Mouse (Mus musculus) intestine, postnatal 0 days (tissue): ENCODE results near the gene Fggy. TPM values are rescaled to one million over a fixed set of nuclear protein-coding genes. Genes with fewer than 3 reads are reported as not detected.

Source experiments
- ATAC-seq: fragments of 200-750 bp; cut with Nextera tagmentation; 2 replicates; pipeline ENCODE4 v1.8.0; 2017; ENCODE audit warnings: mild to moderate bottlenecking, moderate TSS enrichment, moderate library complexity
- H3K27ac ChIP-seq: fragments of 300-500 bp; sonication (generic); 2 replicates; pipeline ENCODE4 v1.5.1; 2014; ENCODE audit warnings: mild to moderate bottlenecking, low read depth, low read length, moderate library complexity
- H3K27me3 ChIP-seq: fragments of 300-500 bp; sonication (generic); replicated peaks from 2 replicates; pipeline ENCODE4 v1.6.1; 2014; ENCODE audit warnings: low read length, mixed read lengths; ENCODE audit not compliant: control insufficient read depth, insufficient read depth
- H3K36me3 ChIP-seq: fragments of 300-500 bp; sonication (generic); 2 replicates; pipeline ENCODE4 v1.6.1; 2014; ENCODE audit warnings: mild to moderate bottlenecking, moderate library complexity; ENCODE audit not compliant: control insufficient read depth, insufficient read depth
- H3K4me1 ChIP-seq: fragments of 300-500 bp; sonication (generic); replicated peaks from 2 replicates; pipeline ENCODE4 v1.6.1; 2014; ENCODE audit warnings: antibody characterized with exemption, low read length, mixed read lengths; ENCODE audit not compliant: control insufficient read depth, insufficient read depth
- H3K4me2 ChIP-seq: fragments of 300-500 bp; sonication (generic); replicated peaks from 2 replicates; pipeline ENCODE4 v1.6.1; 2014; ENCODE audit warnings: low read depth, mild to moderate bottlenecking, moderate library complexity
- H3K4me3 ChIP-seq: fragments of 300-500 bp; sonication (generic); 2 replicates; pipeline ENCODE4 v1.5.1; 2014; ENCODE audit warnings: low read depth, low read length
- H3K9ac ChIP-seq: fragments of 300-500 bp; sonication (generic); 2 replicates; pipeline ENCODE4 v1.6.1; 2014; ENCODE audit warnings: mild to moderate bottlenecking, low read depth, low read length
- H3K9me3 ChIP-seq: fragments of 300-500 bp; sonication (generic); 2 replicates; pipeline ENCODE4 v1.6.1; 2016; ENCODE audit warnings: mixed run types; ENCODE audit not compliant: control insufficient read depth
- CTCF ChIP-seq: sonication (generic); IDR thresholded peaks from 2 replicates; pipeline ENCODE4 v1.5.1; 2016; ENCODE audit warnings: low read depth, mild to moderate bottlenecking, control low read depth, antibody characterized with exemption, moderate library complexity
- WGBS: fragments of 180-500 bp; shearing (Covaris S2); extraction: QIAGEN DNeasy Blood & Tissue Kit; methylation state at CpG from one replicate; pipeline ENCODE4 v1.1.7; 2014; 5-methylcytosine and 5-hydroxymethylcytosine counted together
- polyA plus RNA-seq: library from polyadenylated mRNA; unstranded; fragments of >200 nt; fragmentation: Nextera tagmentation; extraction: Ambion mirVana; gene quantifications from 2 replicates; pipeline ENCODE4 v1.2.1, GENCODE M21; 2015

Fggy gene
- polyA plus RNA-seq, 1 experiment from 2014 or later: 9.9 TPM

- no peak for TF ChIP-seq CTCF
- Histone ChIP-seq H3K9ac (no peak overlapping the region), H3K27me3 (no peaks in the 10 kb centered on the region), H3K9me3 (no peaks in the 10 kb centered on the region), H3K4me1 (no peaks in the 10 kb centered on the region), H3K27ac (no peak overlapping the region), H3K4me2 (no peak overlapping the region), H3K4me3 (no peak overlapping the region), H3K36me3 (no peaks in the 10 kb centered on the region)
- ATAC-seq: no peak
- 60% methylated on average over 5 of the region's 5 CpGs for WGBS
These were observed 339.3 kb downstream of the Fggy start for GRCm38 (mm10) chr4:95896571-95896970.

- Histone ChIP-seq H3K27me3 (no peaks in the 10 kb centered on the region), H3K9me3 (no peaks in the 10 kb centered on the region), H3K4me3 (no peak overlapping the region), H3K36me3 (no peaks in the 10 kb centered on the region), H3K27ac (no peak overlapping the region), H3K9ac (no peak overlapping the region), H3K4me2 (no peak overlapping the region), H3K4me1 (no peaks in the 10 kb centered on the region)
- WGBS: 82% methylated on average over 7 of the region's 7 CpGs
- 0 out of 2 replicates have a peak, but pooled peaks have one; percentile 4 for TF ChIP-seq CTCF
- ATAC-seq: no peak
These were observed 340.0 kb downstream of the Fggy start for GRCm38 (mm10) chr4:95897236-95897874.

DNA sequence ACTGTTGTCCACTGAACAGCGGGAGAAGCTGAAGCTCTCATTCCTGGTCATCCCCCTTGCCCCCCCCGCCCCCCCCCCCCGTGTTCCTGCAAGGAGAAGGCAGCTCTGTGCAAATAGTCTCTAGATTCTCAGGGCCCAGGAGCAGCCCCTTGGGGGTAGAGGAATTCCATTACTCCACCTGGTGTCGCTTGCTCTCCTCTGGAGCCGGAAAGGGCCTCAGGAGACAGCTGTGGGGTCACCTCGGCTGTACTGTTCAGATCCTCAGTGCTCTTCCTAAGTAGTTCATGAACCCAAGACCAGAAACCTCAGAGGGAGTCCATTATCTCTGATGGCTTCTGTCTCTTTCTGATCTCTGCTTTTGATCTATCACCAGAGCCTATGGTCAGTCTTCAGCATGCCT lies 341.4 kb downstream of the Fggy start:
- Histone ChIP-seq H3K4me1 (no peaks in the 10 kb centered on the region), H3K27ac (no peak overlapping the region), H3K9ac (no peak overlapping the region), H3K4me2 (no peak overlapping the region), H3K9me3 (no peaks in the 10 kb centered on the region), H3K4me3 (no peak overlapping the region), H3K27me3 (no peaks in the 10 kb centered on the region), H3K36me3 (no peaks in the 10 kb centered on the region)
- no peak for TF ChIP-seq CTCF
- ATAC-seq: no peak
- 42% methylated on average over 6 of the region's 6 CpGs for WGBS

DNA sequence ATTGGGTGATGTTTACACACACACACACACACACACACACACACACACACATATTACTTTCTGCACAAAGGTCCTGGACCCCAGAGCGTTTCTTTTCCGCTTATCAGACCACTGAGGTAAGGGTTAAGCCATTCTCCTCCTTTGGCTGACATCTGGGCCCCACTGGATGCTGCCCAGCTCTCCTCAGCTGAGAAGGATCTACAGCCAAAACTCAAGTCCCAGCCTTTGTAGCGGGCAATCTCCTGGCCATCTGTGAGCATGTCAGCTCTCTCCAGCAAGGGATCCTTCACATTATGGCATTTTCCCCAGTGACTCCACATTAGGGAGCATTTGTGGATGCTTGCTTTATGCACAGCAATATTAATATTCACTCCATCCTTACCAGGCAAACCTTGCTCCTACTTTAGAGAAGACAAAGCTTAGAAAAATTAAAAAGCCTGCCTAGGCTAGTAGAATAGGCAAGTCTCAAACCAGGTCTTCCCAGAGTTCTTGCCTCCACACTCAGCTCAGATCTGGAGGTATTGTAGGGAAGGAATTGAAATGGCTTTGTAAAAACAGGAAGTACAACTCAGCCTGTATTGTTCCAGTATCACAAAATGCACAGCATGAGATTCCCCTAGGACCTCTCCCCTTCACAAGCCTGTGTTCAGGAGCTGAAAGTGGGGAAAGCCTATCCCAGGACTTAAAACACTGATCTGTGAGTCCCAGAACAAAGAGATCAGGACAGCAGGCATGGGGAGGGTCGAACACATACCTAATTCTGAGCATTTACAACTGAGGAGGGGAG lies 342.8 kb downstream of the Fggy start:
- TF ChIP-seq CTCF: no peak
- H3K9ac ChIP-seq: no peak overlapping the region
- no peak overlapping the region for H3K4me3 ChIP-seq
- no peaks in the 10 kb centered on the region for H3K36me3 ChIP-seq
- no peaks in the 10 kb centered on the region for H3K4me1 ChIP-seq
- H3K27me3 ChIP-seq: no peaks in the 10 kb centered on the region
- H3K4me2 ChIP-seq: no peak overlapping the region
- no peak overlapping the region for H3K27ac ChIP-seq
- H3K9me3 ChIP-seq: no peaks in the 10 kb centered on the region
- no peak for ATAC-seq
- 57% methylated on average over 4 of the region's 4 CpGs for WGBS

DNA sequence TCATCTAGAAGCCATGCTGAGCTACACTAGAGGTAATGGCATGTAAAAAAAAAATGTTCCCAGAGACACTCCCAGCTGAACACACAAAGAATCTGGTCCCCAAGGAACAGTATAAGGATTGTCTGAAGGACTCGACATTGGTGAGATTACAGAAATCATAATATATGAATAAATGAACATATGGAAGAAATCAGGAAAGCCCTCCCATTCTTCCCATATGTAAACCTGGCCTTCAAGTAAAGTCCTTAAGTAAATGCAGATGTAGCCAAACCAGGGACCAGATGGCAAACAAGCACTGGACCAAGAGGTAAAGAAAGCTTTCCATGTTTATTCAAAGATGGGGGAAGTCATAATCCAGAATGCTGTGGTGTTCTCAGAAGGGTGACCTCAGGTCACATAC lies 343.5 kb downstream of the Fggy start:
- H3K27ac ChIP-seq: no peak overlapping the region
- H3K9ac ChIP-seq: no peak overlapping the region
- 30% methylated on average over 1 of the region's 1 CpGs for WGBS
- H3K4me3 ChIP-seq: no peak overlapping the region
- TF ChIP-seq CTCF: no peak
- no peak overlapping the region for H3K4me2 ChIP-seq
- no peaks in the 10 kb centered on the region for H3K36me3 ChIP-seq
- H3K27me3 ChIP-seq: no peaks in the 10 kb centered on the region
- no peaks in the 10 kb centered on the region for H3K4me1 ChIP-seq
- H3K9me3 ChIP-seq: no peaks in the 10 kb centered on the region
- ATAC-seq: no peak

DNA sequence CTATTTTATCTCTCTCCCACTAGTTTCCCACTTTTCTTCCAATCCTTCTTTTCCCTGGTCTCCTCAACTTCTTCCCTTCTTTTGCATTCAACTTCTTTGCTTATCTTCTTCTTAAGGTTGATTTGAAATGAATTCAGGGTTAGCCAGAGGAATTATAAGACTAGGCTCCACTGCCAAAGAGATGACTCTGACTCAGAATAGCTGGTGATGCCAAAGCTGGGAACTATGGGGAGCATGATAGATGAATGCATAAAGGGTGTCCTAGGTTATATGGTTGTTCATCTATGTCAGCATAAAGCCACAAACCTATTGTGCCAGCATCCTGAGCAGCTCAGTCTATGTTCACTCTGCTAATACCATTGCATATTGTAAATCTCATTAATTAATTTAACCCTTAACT lies 348.8 kb downstream of the Fggy start:
- Histone ChIP-seq H3K4me2 (no peak overlapping the region), H3K4me1 (no peaks in the 10 kb centered on the region), H3K36me3 (no peaks in the 10 kb centered on the region), H3K9me3 (no peaks in the 10 kb centered on the region), H3K27ac (no peak overlapping the region), H3K4me3 (no peak overlapping the region), H3K27me3 (no peaks in the 10 kb centered on the region), H3K9ac (no peak overlapping the region)
- ATAC-seq: no peak
- TF ChIP-seq CTCF: no peak
